In the genomic region with DNA sequence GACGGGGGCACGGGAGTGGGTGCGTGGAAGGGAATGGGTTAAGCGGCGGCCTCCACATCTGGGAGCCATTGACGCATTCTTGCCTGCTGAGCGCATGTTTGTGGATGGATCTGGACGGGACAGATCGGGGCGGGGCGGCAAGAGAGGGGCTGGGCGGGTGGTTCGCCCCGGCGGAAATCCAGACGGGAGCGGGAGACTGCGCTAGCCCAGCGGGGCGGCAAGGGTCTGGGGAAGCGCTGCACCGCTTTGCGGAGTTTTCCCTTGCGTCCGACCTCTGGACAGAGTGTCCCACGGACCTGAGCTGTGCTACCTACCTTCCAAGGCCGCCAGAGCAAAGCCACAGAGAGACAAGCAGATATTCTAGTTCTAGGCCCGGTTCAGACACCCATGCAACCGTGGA, we compare ENCODE assay signal across 8 mouse cellular contexts. TPM values are rescaled to one million over a fixed set of nuclear protein-coding genes. Genes with fewer than 3 reads are reported as not detected.
DNase-seq lines count a peak whose midpoint lies in the region; ATAC-seq and TF ChIP-seq lines count a peak whose summit lies in the region.

No protein-coding gene starts in this region.

- in situ Hi-C loops in ES-E14 (cut with MboI; ENCODE audit: low sequenced_read_pairs in 2 of 2, unreplicated experiment in 2 of 2), result no loop called here

- peak overlapping the region; percentile 26 to 47; a peak in 3 of 4 replicates for H3K4me3 ChIP-seq in ES-E14 (ENCODE audit: insufficient read depth in 1 of 2, low read depth in 1 of 2, low read length in 2 of 2, poor library complexity in 1 of 2, severe bottlenecking in 1 of 2)
- peak overlapping the region; percentile 82 for H3K4me3 ChIP-seq in intestine, embryonic 15.5 days (replicated peaks)
- H3K4me3 ChIP-seq in liver, embryonic 16.5 days (ENCODE audit: low read depth, low read length), result peak overlapping the region; percentile 62
- H3K4me3 ChIP-seq in small intestine, adult 2 months (ENCODE audit: low read depth, low read length), result peak overlapping the region; percentile 95

- no peak for DNase-seq in ES-E14 (ENCODE audit: low read depth, low spot score)
- DNase-seq in adrenal gland, postnatal 36 days, result peak; percentile 83 to 90
- DNase-seq in gastrocnemius, postnatal 36 days, result peak; percentile 71 to 82
- DNase-seq in thymus, postnatal 10 days (ENCODE audit: low spot score in 2 of 2), result no peak

- H3K4me2 ChIP-seq in intestine, embryonic 15.5 days (replicated peaks), result peak overlapping the region; percentile 78
- H3K4me2 ChIP-seq in liver, embryonic 16.5 days (ENCODE audit: low read depth, low read length), result peak overlapping the region; percentile 85

- H3K27me3 ChIP-seq in intestine, embryonic 15.5 days (replicated peaks), result no peaks in the 10 kb centered on the region
- peaks cover 54% of the 10 kb centered on the region for H3K27me3 ChIP-seq in liver, embryonic 16.5 days (ENCODE audit: control insufficient read depth, insufficient read depth, low read depth, low read length)
- H3K27me3 ChIP-seq in small intestine, adult 2 months (ENCODE audit: control insufficient read depth, insufficient read depth, low read length), result no peaks in the 10 kb centered on the region

- peak; percentile 75 for TF ChIP-seq POLR2A in small intestine, adult 2 months (IDR thresholded peaks at IDR 0.05; ENCODE audit: low read depth, low read length)

- peak; percentile 41 for ATAC-seq in intestine, embryonic 15.5 days
- ATAC-seq in liver, embryonic 16.5 days (ENCODE audit: low read depth), result no peak
- ATAC-seq in megakaryocyte progenitor cell, adult 5-6 weeks (replicated peaks; ENCODE audit: poor library complexity), result no peak

- H3K4me1 ChIP-seq in ES-E14 (ENCODE audit: control insufficient read depth in 2 of 2, insufficient read depth in 2 of 2, low read length in 2 of 2, poor library complexity in 1 of 2), result peaks cover 8 to 50% of the 10 kb centered on the region in 2 experiments
- H3K4me1 ChIP-seq in intestine, embryonic 15.5 days (replicated peaks), result peaks cover 80% of the 10 kb centered on the region
- H3K4me1 ChIP-seq in liver, embryonic 16.5 days (ENCODE audit: control insufficient read depth, low read depth, low read length), result peaks cover 42% of the 10 kb centered on the region
- peaks cover 53% of the 10 kb centered on the region for H3K4me1 ChIP-seq in small intestine, adult 2 months (ENCODE audit: control insufficient read depth, insufficient read depth, insufficient read length, low read length)

- no peaks in the 10 kb centered on the region for H3K9me3 ChIP-seq in ES-E14 (ENCODE audit: control insufficient read depth, insufficient read depth, low read depth, low read length)
- no peaks in the 10 kb centered on the region for H3K9me3 ChIP-seq in intestine, embryonic 15.5 days
- H3K9me3 ChIP-seq in liver, embryonic 16.5 days (replicated peaks; ENCODE audit: control insufficient read depth, low read length), result no peaks in the 10 kb centered on the region

- TF ChIP-seq CTCF in small intestine, adult 2 months (IDR thresholded peaks at IDR 0.05; ENCODE audit: extremely low read depth, insufficient read length, insufficient replicate concordance, low read depth, low read length), result no peak

- intact Hi-C loops in gastrocnemius, postnatal 36 days (cut with DNase I), result no loop called here

- H3K9ac ChIP-seq in ES-E14 (ENCODE audit: insufficient read depth, low read depth, low read length, poor library complexity, severe bottlenecking), result no peak overlapping the region
- H3K9ac ChIP-seq in intestine, embryonic 15.5 days, result peak overlapping the region; percentile 29
- H3K9ac ChIP-seq in liver, embryonic 16.5 days (ENCODE audit: low read depth, low read length), result peak overlapping the region; percentile 25; the same call in 1 of the 2 replicates

- WGBS in intestine, embryonic 15.5 days, result 2% methylated on average over 29 of the region's 29 CpGs
- 3% methylated on average over 29 of the region's 29 CpGs for WGBS in liver, embryonic 16.5 days (ENCODE audit: insufficient replicate concordance)
- 9% methylated on average over 29 of the region's 29 CpGs for WGBS in small intestine, adult 2 months

- no peaks in the 10 kb centered on the region for H3K36me3 ChIP-seq in ES-E14 (ENCODE audit: control insufficient read depth, insufficient read depth, low read length, poor library complexity, severe bottlenecking)
- H3K36me3 ChIP-seq in intestine, embryonic 15.5 days, result no peaks in the 10 kb centered on the region
- no peaks in the 10 kb centered on the region for H3K36me3 ChIP-seq in liver, embryonic 16.5 days (ENCODE audit: control insufficient read depth, insufficient read depth)
- no peaks in the 10 kb centered on the region for H3K36me3 ChIP-seq in small intestine, adult 2 months (ENCODE audit: control insufficient read depth, insufficient read depth, low read length)

- no peak overlapping the region for H3K27ac ChIP-seq in ES-E14 (ENCODE audit: insufficient read depth, low read depth, low read length, poor library complexity, severe bottlenecking)
- peak overlapping the region; percentile 84 for H3K27ac ChIP-seq in intestine, embryonic 15.5 days
- H3K27ac ChIP-seq in liver, embryonic 16.5 days (ENCODE audit: low read length), result peak overlapping the region; percentile 28; the same call in 1 of the 2 replicates
- peak overlapping the region; percentile 98 for H3K27ac ChIP-seq in small intestine, adult 2 months (ENCODE audit: insufficient read depth, low read depth, low read length)

TF ChIP-seq in ES-E14, 5 proteins besides CTCF, POLR2A, EP300 and RAD21:
- TF ChIP-seq HCFC1 (IDR thresholded peaks at IDR 0.05; ENCODE audit: borderline replicate concordance, insufficient read depth, low read length), result no peak
- no peak for TF ChIP-seq CHD2 (IDR thresholded peaks at IDR 0.05; ENCODE audit: low read depth, low read length)
- TF ChIP-seq ZNF384 (IDR thresholded peaks at IDR 0.05; ENCODE audit: low read depth, low read length), result no peak
- TF ChIP-seq ZC3H11A (IDR thresholded peaks at IDR 0.05; ENCODE audit: borderline replicate concordance, low read depth, low read length), result no peak

RNA-seq across cellular contexts. Expression of a gene that starts 8.6 kb away (rescaled TPM):
- total RNA-seq in ES-E14 (2012; rRNA removed), result 25.8 and 30.1 TPM in 2 replicates
- total RNA-seq in adrenal gland, postnatal 36 days (2021), result 10 to 100 TPM; 20.0 to 24.5 TPM
- 10 to 100 TPM in 1 of 2 experiments, 1 to 10 TPM in 1; 8.7 to 13.2 TPM for total RNA-seq in gastrocnemius, postnatal 36 days (2021)
- polyA plus RNA-seq in intestine, embryonic 15.5 days (2015; fragmentation: Nextera tagmentation; extraction: Ambion mirVana), result 30.7 and 31.5 TPM in 2 replicates
- 4.2 and 5.4 TPM in 2 replicates for polyA plus RNA-seq in liver, embryonic 16.5 days (2015; fragmentation: Nextera tagmentation; extraction: Ambion mirVana)
- polyA plus RNA-seq in small intestine, adult 2 months (2012; rRNA removed), result 25.3 and 56.3 TPM in 2 replicates
- total RNA-seq in megakaryocyte progenitor cell, adult 5-6 weeks (2015), result 4.4 and 5.9 TPM in 2 replicates
- total RNA-seq in megakaryocyte progenitor cell, adult 5-6 weeks (2017), result 1.6 and 2.2 TPM in 2 replicates

RNA-seq across cellular contexts. Expression of a gene that starts 28.6 kb away (rescaled TPM):
- total RNA-seq in ES-E14 (2012; rRNA removed), result 32.7 and 51.3 TPM in 2 replicates
- total RNA-seq in adrenal gland, postnatal 36 days (2021), result 1 to 10 TPM in 1 of 2 experiments, under 1 TPM in 1; 0.89 to 1.5 TPM
- under 1 TPM; 0.20 to 0.64 TPM for total RNA-seq in gastrocnemius, postnatal 36 days (2021)
- polyA plus RNA-seq in intestine, embryonic 15.5 days (2015; fragmentation: Nextera tagmentation; extraction: Ambion mirVana), result 24.0 and 26.7 TPM in 2 replicates
- 52.7 and 57.3 TPM in 2 replicates for polyA plus RNA-seq in liver, embryonic 16.5 days (2015; fragmentation: Nextera tagmentation; extraction: Ambion mirVana)
- polyA plus RNA-seq in small intestine, adult 2 months (2012; rRNA removed), result 0.37 and 0.65 TPM in 2 replicates
- 42.6 and 56.1 TPM in 2 replicates for total RNA-seq in megakaryocyte progenitor cell, adult 5-6 weeks (2015)
- 40.7 and 44.1 TPM in 2 replicates for total RNA-seq in megakaryocyte progenitor cell, adult 5-6 weeks (2017)

RNA-seq across cellular contexts. Expression of a gene that starts 46.6 kb away (rescaled TPM):
- total RNA-seq in ES-E14 (2012; rRNA removed), result 0.27 and 1.7 TPM in 2 replicates
- total RNA-seq in adrenal gland, postnatal 36 days (2021), result not detected
- total RNA-seq in gastrocnemius, postnatal 36 days (2021), result not detected
- 0.20 and 0.35 TPM in 2 replicates for polyA plus RNA-seq in intestine, embryonic 15.5 days (2015; fragmentation: Nextera tagmentation; extraction: Ambion mirVana)
- 0.15 TPM in 1 of 2 replicates, not detected in the other for polyA plus RNA-seq in liver, embryonic 16.5 days (2015; fragmentation: Nextera tagmentation; extraction: Ambion mirVana)
- polyA plus RNA-seq in small intestine, adult 2 months (2012; rRNA removed), result 3.6 and 5.8 TPM in 2 replicates
- not detected in 2 replicates for total RNA-seq in megakaryocyte progenitor cell, adult 5-6 weeks (2015)
- total RNA-seq in megakaryocyte progenitor cell, adult 5-6 weeks (2017), result not detected in 2 replicates

Comparison
In these comparisons a context has a peak if more than half of its experiments do, and no peak if none do; other contexts are left out.
1. DNase-seq: peak in adrenal gland, postnatal 36 days (2 of 2) and gastrocnemius, postnatal 36 days (2 of 2); none in ES-E14 (single experiment) and thymus, postnatal 10 days (0 of 2).
2. H3K4me3 ChIP-seq: peak in every context shown above with its lines; median percentile 95 in small intestine, adult 2 months; 82 in intestine, embryonic 15.5 days; 62 in liver, embryonic 16.5 days; 36 in ES-E14.
3. RNA of a gene that starts 28.6 kb away (total RNA-seq): 40.7 to 56.1 TPM in megakaryocyte progenitor cell, adult 5-6 weeks and 32.7 to 51.3 TPM in ES-E14; 0.89 to 1.5 TPM in adrenal gland, postnatal 36 days and 0.20 to 0.64 TPM in gastrocnemius, postnatal 36 days; every median in the first group is over 10 times any median in the second.